Mouse (Mus musculus) stomach, postnatal 0 days (tissue): Measurements from ENCODE around the gene Lyl1.

Experiments
- CTCF ChIP-seq: IDR thresholded peaks from 2 replicates; pipeline ENCODE4 v1.5.1; 2016; ENCODE audit warnings: antibody characterized with exemption, low read depth, mild to moderate bottlenecking, moderate library complexity
- EP300 ChIP-seq: optimal IDR thresholded peaks from 2 replicates; pipeline ENCODE3; 2016; ENCODE audit warnings: antibody characterized with exemption

- TF ChIP-seq CTCF (no peak), EP300 (no peak)
These were observed 14.7 kb downstream of the Lyl1 start for GRCm38 (mm10) chr8:84715893-84716468.
